Mouse (Mus musculus): ENCODE results near the gene Dars.

DNA sequence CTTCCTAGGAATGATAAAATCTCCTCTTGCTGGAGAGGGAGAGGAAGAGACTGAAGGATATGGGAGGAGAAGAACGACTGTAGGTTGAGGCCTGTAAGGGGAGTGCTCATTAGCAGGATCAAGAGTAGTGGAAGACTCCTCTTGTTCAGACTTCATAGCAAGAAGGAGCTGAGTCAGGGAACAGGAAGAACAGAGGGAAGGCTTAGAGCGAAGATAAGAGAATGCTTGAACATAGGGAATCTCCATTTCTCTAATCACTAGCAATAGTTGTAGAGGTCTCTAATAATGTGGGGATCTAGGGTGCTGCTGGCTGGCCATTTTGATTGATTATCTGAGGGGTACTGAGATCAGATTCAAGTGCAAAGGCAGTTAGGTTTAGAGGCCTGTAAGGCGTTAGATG, 7.8 kb upstream of the Dars start:
- TF ChIP-seq CTCF (IDR thresholded peaks at IDR 0.05; ENCODE audit: low read depth, low read length) = no peak
- TF ChIP-seq POLR2A (IDR thresholded peaks at IDR 0.05; ENCODE audit: borderline replicate concordance, low read depth, low read length) = no peak
